Mouse (Mus musculus): ENCODE results near the gene Pth2.

- TF ChIP-seq POLR2A (IDR thresholded peaks at IDR 0.05; ENCODE audit: low read depth, low read length) (no peak), EP300 (IDR thresholded peaks at IDR 0.05; ENCODE audit: low read length) (no peak), MAX (IDR thresholded peaks at IDR 0.05; ENCODE audit: low read length) (no peak), SIN3A (IDR thresholded peaks at IDR 0.05; ENCODE audit: low read length) (no peak), CTCF (conservative IDR thresholded peaks at IDR 0.05 in 1 of 2, IDR thresholded peaks at IDR 0.05 in 1 of 2; ENCODE audit: low read depth in 2 of 2, low read length in 2 of 2) (no peak), RAD21 (IDR thresholded peaks at IDR 0.05; ENCODE audit: low read depth, low read length) (no peak), CHD1 (IDR thresholded peaks at IDR 0.05; ENCODE audit: low read depth, low read length) (no peak), ELF1 (IDR thresholded peaks at IDR 0.05; ENCODE audit: low read depth, low read length) (no peak)
Measured at GRCm38 (mm10) chr7:45141914-45142313, 38.9 kb upstream of the Pth2 start.
